9 mouse cellular contexts compared by ENCODE assay signal in genomic region chr10:45098751-45099150, GRCm38 (mm10). TPM values are rescaled to one million over a fixed set of nuclear protein-coding genes. Genes with fewer than 3 reads are reported as not detected.
DNase-seq lines count a peak whose midpoint lies in the region; ATAC-seq and TF ChIP-seq lines count a peak whose summit lies in the region.
"Had no signal": no experiment of that assay in that cellular context is flagged by ENCODE, and none has a peak within 500 bp of the region (broad histone marks: within the 10 kb centered on the region; RNA-seq: fewer than 3 reads in every experiment).

No protein-coding gene starts in this region.

- H3K4me1 ChIP-seq in heart, postnatal 0 days (ENCODE audit: control insufficient read depth, insufficient read depth) = peaks cover 7% of the 10 kb centered on the region
- peaks cover 13% of the 10 kb centered on the region for H3K4me1 ChIP-seq in spleen, adult 2 months (ENCODE audit: control insufficient read depth, insufficient read depth, insufficient read length)
- H3K4me1 ChIP-seq in heart, embryonic 11.5 days (ENCODE audit: control insufficient read depth, insufficient read depth, low read length) = peaks cover 6% of the 10 kb centered on the region

- H3K9ac ChIP-seq in heart, postnatal 0 days (replicated peaks; ENCODE audit: low read depth, low read length) = no peak overlapping the region
- H3K9ac ChIP-seq in heart, embryonic 11.5 days (ENCODE audit: low read depth, low read length) = no peak overlapping the region

- no peaks in the 10 kb centered on the region for H3K9me3 ChIP-seq in heart, postnatal 0 days (replicated peaks; ENCODE audit: control insufficient read depth, low read length)
- H3K9me3 ChIP-seq in heart, embryonic 11.5 days (replicated peaks; ENCODE audit: control insufficient read depth, low read length) = no peaks in the 10 kb centered on the region

- peaks cover 42% of the 10 kb centered on the region for H3K36me3 ChIP-seq in heart, postnatal 0 days (replicated peaks; ENCODE audit: control insufficient read depth, insufficient read depth, low read length)
- peaks cover 20% of the 10 kb centered on the region for H3K36me3 ChIP-seq in spleen, adult 2 months (ENCODE audit: control insufficient read depth, insufficient read depth, low read length)
- peaks cover 8% of the 10 kb centered on the region for H3K36me3 ChIP-seq in heart, embryonic 11.5 days (ENCODE audit: control insufficient read depth, insufficient read depth, low read length)

- no peak overlapping the region for H3K4me2 ChIP-seq in heart, postnatal 0 days (ENCODE audit: low read depth, low read length)
- no peak overlapping the region for H3K4me2 ChIP-seq in heart, embryonic 11.5 days

- TF ChIP-seq CTCF in heart, postnatal 0 days (IDR thresholded peaks at IDR 0.05; ENCODE audit: low read depth) = peak; percentile 47
- peak; percentile 30; the same call in 1 of the 2 replicates for TF ChIP-seq CTCF in spleen, adult 2 months (IDR thresholded peaks at IDR 0.05; ENCODE audit: extremely low read depth, insufficient read depth, insufficient read length, insufficient replicate concordance)

- no peak overlapping the region for H3K27ac ChIP-seq in heart, postnatal 0 days (ENCODE audit: low read depth)
- no peak overlapping the region for H3K27ac ChIP-seq in spleen, adult 2 months (ENCODE audit: insufficient read depth, low read length)
- H3K27ac ChIP-seq in heart, embryonic 11.5 days (ENCODE audit: low read depth, low read length) = no peak overlapping the region

- DNase-seq in heart, postnatal 0 days (ENCODE audit: low spot score) = no peak
- DNase-seq in heart, adult 8-10 months (ENCODE audit: low spot score) = no peak
- peak; percentile 36 to 56 for DNase-seq in spleen, adult 2 months (ENCODE audit: low read depth in 1 of 2, low spot score in 2 of 2)
- DNase-seq in spleen, adult 12 weeks (ENCODE audit: low spot score) = no peak
- DNase-seq in embryo, embryonic 11 days = peak; percentile 47
- no peak for DNase-seq in ovary, postnatal 10 days (ENCODE audit: low spot score)

- no peak for TF ChIP-seq POLR2A in spleen, adult 2 months (IDR thresholded peaks at IDR 0.05; ENCODE audit: low read depth, low read length)

- TF ChIP-seq EP300 in heart, postnatal 0 days (IDR thresholded peaks at IDR 0.05; ENCODE audit: low read depth) = no peak

- WGBS in heart, postnatal 0 days = 86% methylated on average over 2 of the region's 2 CpGs
- WGBS in spleen, adult 2 months = 96% methylated on average over 2 of the region's 2 CpGs
- 82% methylated on average over 2 of the region's 2 CpGs for WGBS in heart, embryonic 11.5 days (ENCODE audit: insufficient replicate concordance)

- no peaks in the 10 kb centered on the region for H3K27me3 ChIP-seq in heart, postnatal 0 days (ENCODE audit: control insufficient read depth, insufficient read depth, low read length)
- no peaks in the 10 kb centered on the region for H3K27me3 ChIP-seq in spleen, adult 2 months (ENCODE audit: control insufficient read depth, insufficient read depth, low read length)
- no peaks in the 10 kb centered on the region for H3K27me3 ChIP-seq in heart, embryonic 11.5 days (ENCODE audit: control insufficient read depth, insufficient read depth, low read length)
- H3K27me3 ChIP-seq: megakaryocyte, embryonic 14.5 days had no signal

- H3K4me3 ChIP-seq in heart, postnatal 0 days (ENCODE audit: low read depth, low read length) = no peak overlapping the region
- no peak overlapping the region for H3K4me3 ChIP-seq in spleen, adult 2 months (ENCODE audit: extremely low read depth, insufficient read depth, insufficient read length)
- H3K4me3 ChIP-seq in heart, embryonic 11.5 days (ENCODE audit: low read depth, low read length) = no peak overlapping the region
- H3K4me3 ChIP-seq: megakaryocyte, embryonic 14.5 days had no signal

- ATAC-seq in heart, postnatal 0 days (ENCODE audit: insufficient read depth, low read depth) = peak; percentile 50; the same call in 1 of the 2 replicates
- ATAC-seq in neutrophil, adult 5-6 weeks (ENCODE audit: extremely low read depth, insufficient number of reproducible peaks, low FRiP score, poor library complexity, severe bottlenecking) = peak; percentile 51; the same call in 1 of the 2 replicates
- ATAC-seq in heart, embryonic 11.5 days (replicated peaks; ENCODE audit: insufficient number of reproducible peaks, low FRiP score, low TSS enrichment) = no peak

RNA-seq across cellular contexts. Expression of gene Prep, which starts 31.7 kb away (rescaled TPM):
- total RNA-seq in heart, postnatal 0 days (2014; rRNA removed; ENCODE audit: low replicate concordance) = 16.8 and 18.2 TPM in 2 replicates
- polyA plus RNA-seq in heart, postnatal 0 days (2015; fragmentation: Nextera tagmentation; extraction: Ambion mirVana) = 15.1 and 16.9 TPM in 2 replicates
- total RNA-seq in heart, adult 8-10 months (2022) = 10 to 100 TPM; 11.9 to 14.3 (median 13.3) TPM
- 5.2 and 6.9 TPM in 2 replicates for polyA plus RNA-seq in spleen, adult 2 months (2012; rRNA removed)
- total RNA-seq in neutrophil, adult 5-6 weeks (2017) = 9.5 and 11.2 TPM in 2 replicates
- polyA plus RNA-seq in heart, embryonic 11.5 days (2014; fragmentation: Nextera tagmentation; extraction: Ambion mirVana) = 18.9 and 24.0 TPM in 2 replicates

Comparison
In these comparisons a context has a peak if more than half of its experiments do, and no peak if none do; other contexts are left out.
1. DNase-seq: peak in spleen, adult 2 months (2 of 2) and embryo, embryonic 11 days (single experiment); none in heart, postnatal 0 days (single experiment), heart, adult 8-10 months (single experiment), spleen, adult 12 weeks (single experiment) and ovary, postnatal 10 days (single experiment).